Mouse (Mus musculus) erythroblast, embryonic 14.5 days (primary cell): Measurements from ENCODE around the gene Shmt2. TPM values are rescaled to one million over a fixed set of nuclear protein-coding genes. Genes with fewer than 3 reads are reported as not detected.

ENCODE experiments used
- H3K27me3 ChIP-seq: 2 replicates; pipeline ENCODE4 v1.6.1; 2012; ENCODE audit warnings: inconsistent platforms; ENCODE audit not compliant: control insufficient read depth
- H3K36me3 ChIP-seq: 2 replicates; pipeline ENCODE4 v1.6.1; 2012; ENCODE audit warnings: mild to moderate bottlenecking, inconsistent platforms; ENCODE audit not compliant: control insufficient read depth
- H3K4me1 ChIP-seq: 2 replicates; pipeline ENCODE4 v1.6.1; 2012; ENCODE audit warnings: inconsistent platforms; ENCODE audit not compliant: control insufficient read depth
- H3K4me3 ChIP-seq: replicated peaks from 2 replicates; pipeline ENCODE3; 2012; ENCODE audit warnings: moderate library complexity, mild to moderate bottlenecking, inconsistent platforms
- H3K9me3 ChIP-seq: 2 replicates; pipeline ENCODE4 v1.6.1; 2012; ENCODE audit warnings: low read length, inconsistent platforms, mixed read lengths; ENCODE audit not compliant: control insufficient read depth
- GATA1 ChIP-seq: IDR thresholded peaks from 2 replicates; pipeline ENCODE4 v1.6.1; 2012; ENCODE audit warnings: low read length, inconsistent platforms, mixed read lengths
- TAL1 ChIP-seq: IDR thresholded peaks from 3 replicates; pipeline ENCODE4 v1.6.1; 2012; ENCODE audit warnings: low read length, inconsistent platforms, mixed read lengths
- polyA plus RNA-seq: library from polyadenylated mRNA; stranded (reverse); fragments of >175 nt; gene quantifications from 2 replicates; pipeline ENCODE4 v1.2.3, GENCODE M21; 2012

The Shmt2 gene
- polyA plus RNA-seq, 1 experiment, result 27.8 TPM

DNA sequence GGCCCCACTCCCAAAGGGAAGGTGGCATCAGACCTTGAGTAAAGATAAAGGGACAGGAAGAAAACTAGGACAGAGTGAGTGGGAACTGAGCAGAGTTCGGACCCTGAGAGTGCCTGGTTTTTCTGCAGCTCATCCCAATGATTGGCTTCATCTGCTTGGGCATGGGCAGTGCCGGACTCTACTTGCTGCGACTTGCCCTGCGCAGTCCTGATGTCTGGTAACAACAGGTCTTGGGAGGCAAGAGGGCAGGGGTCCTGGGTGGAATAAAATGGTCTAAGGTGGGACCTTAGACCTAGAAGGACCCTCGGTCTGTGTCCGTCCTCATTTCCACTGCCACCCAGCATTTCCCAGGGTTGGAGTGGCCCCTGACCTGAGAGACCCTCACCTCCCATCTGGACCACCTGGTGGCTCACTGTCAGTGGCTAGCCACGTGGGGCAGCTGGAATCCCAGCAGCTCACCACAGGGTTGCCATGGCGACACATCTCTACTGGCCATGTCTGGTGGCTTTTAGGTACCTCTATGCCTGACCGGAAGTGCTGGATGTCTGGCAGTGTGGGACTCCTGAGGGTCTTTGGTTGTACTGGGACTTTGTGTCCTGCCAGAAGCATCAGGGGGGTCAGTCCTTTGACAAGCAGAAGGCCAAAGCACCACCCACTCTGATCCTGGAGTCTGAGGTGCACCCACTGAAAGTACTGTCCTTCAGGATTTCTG is 6.8 kb downstream of the Shmt2 start:
- no peak for TF ChIP-seq GATA1
- no peak for TF ChIP-seq TAL1
- H3K9me3 ChIP-seq, result peaks cover 15% of the 10 kb centered on the region; the same call in 1 of the 2 replicates
- peaks cover 83% of the 10 kb centered on the region for H3K4me1 ChIP-seq
- peaks cover 39% of the 10 kb centered on the region for H3K36me3 ChIP-seq
- H3K4me3 ChIP-seq, result no peak overlapping the region
- H3K27me3 ChIP-seq, result peaks cover 65% of the 10 kb centered on the region

DNA sequence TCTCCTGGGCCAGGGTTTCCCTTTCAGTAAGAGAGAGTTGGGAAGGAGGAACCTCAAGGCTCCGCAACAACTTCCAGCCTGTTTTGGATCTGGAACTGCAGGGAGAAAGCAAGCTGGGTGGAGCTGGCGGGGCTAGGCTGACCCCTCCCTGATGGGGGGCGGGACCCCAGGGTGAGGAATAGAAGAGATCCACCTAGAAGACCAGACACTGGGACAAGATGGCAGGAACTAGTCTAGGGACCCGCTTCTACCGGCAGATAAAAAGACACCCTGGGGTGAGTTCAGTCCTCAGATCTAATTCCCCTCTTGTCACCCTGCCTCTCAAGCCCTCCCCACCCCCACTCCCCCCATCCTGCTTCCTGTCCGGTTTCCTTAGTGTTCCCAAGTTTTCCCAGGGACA is 7.5 kb downstream of the Shmt2 start, which contains the start of gene Ndufa4l2:
TSS of gene Ndufa4l2 (plus strand) at position 204 of the 400 bp plus-strand sequence.
- TF ChIP-seq TAL1 (no peak), GATA1 (no peak)
- H3K9me3 ChIP-seq, result peaks cover 15% of the 10 kb centered on the region; the same call in 1 of the 2 replicates
- H3K4me3 ChIP-seq, result peak within 1 kb of the TSS; percentile 39
- H3K27me3 ChIP-seq, result peaks cover 72% of the 10 kb centered on the region
- peaks cover 32% of the 10 kb centered on the region for H3K36me3 ChIP-seq
- H3K4me1 ChIP-seq, result peaks cover 76% of the 10 kb centered on the region

DNA sequence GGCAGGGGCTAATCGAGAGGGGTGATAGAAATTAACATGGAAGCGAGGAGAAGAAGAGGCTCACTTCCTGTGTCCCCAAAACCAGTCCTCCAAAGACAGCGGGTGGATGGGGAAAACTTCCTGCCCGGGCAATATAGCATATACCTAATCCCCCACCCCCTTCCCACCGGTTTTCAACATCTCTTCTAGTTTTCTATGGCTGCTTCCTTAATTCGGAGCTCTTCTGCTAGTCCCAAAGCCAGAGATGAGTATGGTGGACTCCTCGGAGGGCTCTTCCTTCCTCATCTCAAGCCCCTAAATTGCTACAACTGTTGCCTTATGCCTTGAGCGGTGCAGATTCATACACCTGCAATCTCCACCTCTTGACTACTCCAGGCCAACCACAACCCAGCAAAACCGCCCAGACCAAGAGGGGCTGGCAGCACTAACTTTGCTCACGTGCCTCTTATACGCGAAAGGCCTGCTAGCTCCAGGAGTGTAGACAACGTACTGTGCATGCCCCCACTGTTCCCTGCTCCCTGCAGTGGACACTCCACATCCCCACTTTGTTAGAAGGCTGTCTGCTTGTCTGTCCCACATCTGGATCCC is 8.0 kb downstream of the Shmt2 start:
- peaks cover 13% of the 10 kb centered on the region; the same call in 1 of the 2 replicates for H3K9me3 ChIP-seq
- peaks cover 77% of the 10 kb centered on the region for H3K27me3 ChIP-seq
- no peak for TF ChIP-seq GATA1
- no peak for TF ChIP-seq TAL1
- peak overlapping the region; percentile 39 for H3K4me3 ChIP-seq
- H3K4me1 ChIP-seq, result peaks cover 80% of the 10 kb centered on the region
- peaks cover 27% of the 10 kb centered on the region for H3K36me3 ChIP-seq

DNA sequence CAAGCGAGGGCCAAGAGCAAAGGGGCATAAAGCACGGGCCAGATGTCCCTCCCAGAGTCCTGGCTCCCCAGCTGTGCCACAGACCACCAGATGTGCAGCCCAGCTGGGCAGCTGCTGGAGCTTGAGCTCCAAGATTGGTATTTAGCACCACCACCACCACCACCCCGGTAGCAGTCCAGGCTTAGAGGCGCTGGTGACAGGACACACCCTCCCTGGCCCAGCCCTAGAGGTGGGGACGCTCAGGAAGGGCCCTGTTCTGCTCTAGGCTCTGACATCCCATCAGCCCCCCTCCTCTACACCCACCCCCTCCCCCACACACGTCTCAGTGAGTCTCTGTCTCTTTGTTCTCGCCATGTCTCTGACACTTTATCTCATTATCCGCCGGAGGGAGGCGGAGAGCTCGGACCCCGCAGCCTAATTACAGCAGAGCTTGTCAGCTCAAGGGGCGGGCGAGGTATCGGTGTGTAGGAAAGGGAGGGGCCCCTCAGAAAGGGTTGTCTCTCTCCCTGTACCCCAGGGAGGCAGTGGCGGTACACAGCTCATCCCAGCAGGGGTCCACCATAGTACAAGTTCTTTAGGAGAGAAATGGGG is 8.6 kb downstream of the Shmt2 start:
- Histone ChIP-seq H3K27me3 (peaks cover 83% of the 10 kb centered on the region), H3K9me3 (peaks cover 13% of the 10 kb centered on the region; the same call in 1 of the 2 replicates), H3K4me3 (peak overlapping the region; percentile 39), H3K36me3 (peaks cover 21% of the 10 kb centered on the region), H3K4me1 (peaks cover 82% of the 10 kb centered on the region)
- TF ChIP-seq TAL1, result no peak
- no peak for TF ChIP-seq GATA1

DNA sequence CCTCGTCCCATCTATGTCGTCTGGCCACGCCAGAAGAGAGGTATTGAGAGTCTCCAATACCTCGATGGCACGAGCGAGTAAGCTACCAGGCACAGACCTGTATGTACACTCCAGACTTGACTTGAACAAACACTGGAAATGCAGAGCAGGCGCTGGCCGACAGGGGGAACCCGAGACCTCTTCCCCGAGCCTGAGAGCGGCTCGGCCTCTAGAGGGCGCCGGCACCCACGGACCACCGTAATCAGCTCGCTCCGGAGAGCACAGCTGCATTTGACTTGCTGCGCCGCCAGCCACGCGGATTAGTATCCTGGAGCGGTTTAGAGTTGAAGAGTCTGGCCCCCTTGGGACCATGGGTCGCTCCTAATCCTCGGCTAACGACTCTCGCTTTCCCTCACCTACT is 9.4 kb downstream of the Shmt2 start:
- H3K36me3 ChIP-seq, result peaks cover 13% of the 10 kb centered on the region
- H3K4me3 ChIP-seq, result peak overlapping the region; percentile 39
- no peak for TF ChIP-seq TAL1
- TF ChIP-seq GATA1, result no peak
- peaks cover 13% of the 10 kb centered on the region; the same call in 1 of the 2 replicates for H3K9me3 ChIP-seq
- peaks cover 81% of the 10 kb centered on the region for H3K4me1 ChIP-seq
- H3K27me3 ChIP-seq, result peaks cover 91% of the 10 kb centered on the region

DNA sequence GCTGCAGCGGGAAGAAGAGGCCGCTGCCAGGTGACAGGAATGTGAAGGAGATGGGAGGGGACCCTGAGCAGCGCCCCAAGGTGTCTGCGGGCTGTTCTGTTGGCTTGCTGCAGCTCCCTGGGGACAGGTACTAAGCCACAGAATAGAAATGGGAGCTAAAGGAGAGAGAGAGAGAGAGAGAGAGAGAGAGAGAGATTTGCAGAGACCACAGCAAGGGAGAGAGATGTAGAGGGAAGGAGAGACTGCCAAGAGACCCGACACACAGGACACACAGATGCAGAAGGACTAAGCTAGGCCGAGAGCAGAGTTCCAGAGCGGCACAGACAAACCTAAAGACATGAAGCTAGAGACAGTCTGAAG is 10.0 kb downstream of the Shmt2 start:
- Histone ChIP-seq H3K36me3 (peaks cover 7% of the 10 kb centered on the region), H3K4me3 (no peak overlapping the region), H3K9me3 (peaks cover 13% of the 10 kb centered on the region; the same call in 1 of the 2 replicates), H3K4me1 (peaks cover 75% of the 10 kb centered on the region), H3K27me3 (peaks cover 96% of the 10 kb centered on the region)
- TF ChIP-seq GATA1, result no peak
- TF ChIP-seq TAL1, result no peak

DNA sequence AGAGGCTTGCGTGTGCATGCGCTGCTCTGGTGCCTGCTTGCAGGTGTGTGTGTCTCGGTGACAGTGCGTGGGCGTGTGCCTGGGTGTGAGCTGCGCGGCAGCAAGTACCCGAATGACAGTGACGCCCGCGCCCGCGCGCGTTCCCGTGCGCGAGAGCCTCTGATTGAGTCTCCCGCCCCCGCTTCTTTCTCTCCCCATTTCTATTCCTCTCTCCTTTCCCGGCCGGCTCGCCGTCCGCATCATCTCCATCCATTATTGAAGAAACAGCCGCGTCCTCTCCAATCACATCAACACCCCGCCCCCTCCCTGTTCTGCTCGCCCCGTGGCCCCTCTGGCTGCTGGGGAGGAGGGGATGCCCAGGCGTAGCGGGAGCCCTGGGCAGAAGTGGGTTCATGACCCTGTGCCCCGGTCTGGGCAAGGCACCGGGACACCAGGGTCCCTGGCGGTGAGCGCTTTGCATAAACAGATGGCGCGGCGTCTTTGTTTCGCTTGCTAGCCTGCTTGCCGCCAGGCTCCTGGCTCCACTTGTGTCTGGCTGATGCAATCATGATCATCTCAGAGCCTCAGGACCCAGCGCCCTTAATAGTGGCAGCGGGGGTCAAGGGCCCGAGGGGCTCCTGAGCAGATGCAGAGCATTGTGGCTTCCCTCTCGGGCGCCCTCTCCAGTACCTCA is 10.5 kb downstream of the Shmt2 start:
- TF ChIP-seq TAL1, result no peak
- no peak for TF ChIP-seq GATA1
- Histone ChIP-seq H3K36me3 (peaks cover 2% of the 10 kb centered on the region), H3K4me3 (peak overlapping the region; percentile 30), H3K9me3 (peaks cover 13% of the 10 kb centered on the region; the same call in 1 of the 2 replicates), H3K27me3 (peaks cover 99% of the 10 kb centered on the region), H3K4me1 (peaks cover 70% of the 10 kb centered on the region)

DNA sequence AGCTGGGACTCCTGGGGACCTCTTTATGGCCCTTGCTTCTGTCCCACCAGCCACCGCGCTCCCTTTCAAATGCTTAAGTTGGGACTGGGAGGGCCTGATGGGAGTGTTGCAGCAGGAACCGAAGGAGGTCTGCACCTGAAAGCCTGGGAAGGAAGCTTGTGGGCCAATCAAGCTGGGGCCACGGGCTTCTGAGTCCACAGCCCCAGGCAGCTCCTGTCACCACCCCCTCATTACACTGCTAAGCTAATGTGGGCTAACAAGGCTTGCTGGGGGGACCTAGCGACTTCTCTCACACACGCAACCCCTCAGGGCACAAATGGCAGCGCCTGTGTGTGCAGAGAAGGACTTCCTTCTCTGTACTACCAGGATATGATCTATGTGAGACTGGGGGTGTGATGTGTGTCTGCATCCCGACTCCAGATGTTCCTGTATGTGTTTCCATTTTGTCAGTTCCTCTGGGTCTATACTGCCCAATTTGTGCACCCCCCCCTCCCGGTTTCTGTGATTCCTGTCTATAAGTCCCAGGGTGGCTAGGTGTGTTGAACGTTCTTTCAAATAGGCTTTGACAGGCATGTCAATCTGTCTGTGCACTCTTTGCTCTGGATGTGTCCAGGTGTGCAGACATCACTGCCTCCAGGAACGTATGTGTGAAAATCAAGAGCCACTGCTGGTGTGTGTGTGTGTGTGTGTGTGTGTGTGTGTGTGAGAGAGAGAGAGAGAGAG is 11.2 kb downstream of the Shmt2 start:
- Histone ChIP-seq H3K36me3 (no peaks in the 10 kb centered on the region), H3K9me3 (peaks cover 13% of the 10 kb centered on the region; the same call in 1 of the 2 replicates), H3K4me1 (peaks cover 63% of the 10 kb centered on the region), H3K27me3 (peaks cover 93% of the 10 kb centered on the region), H3K4me3 (no peak overlapping the region)
- no peak for TF ChIP-seq TAL1
- no peak for TF ChIP-seq GATA1
